Mouse (Mus musculus) forebrain, embryonic 16.5 days (tissue): ENCODE data around the gene Fancl. TPM values are rescaled to one million over a fixed set of nuclear protein-coding genes. Genes with fewer than 3 reads are reported as not detected.

Source experiments
- ATAC-seq: fragments of 200-750 bp; cut with Nextera tagmentation; 2 replicates; pipeline ENCODE4 v1.8.0; 2017; ENCODE audit warnings: mild to moderate bottlenecking, moderate library complexity
- H3K27ac ChIP-seq: fragments of 300-500 bp; sonication (generic); 2 replicates; pipeline ENCODE4 v1.5.1; 2014; ENCODE audit warnings: low read length, control low read depth
- H3K27me3 ChIP-seq: fragments of 300-500 bp; sonication (generic); replicated peaks from 2 replicates; pipeline ENCODE4 v1.6.1; 2014; ENCODE audit warnings: low read length; ENCODE audit not compliant: control insufficient read depth, insufficient read depth
- H3K36me3 ChIP-seq: fragments of 300-500 bp; sonication (generic); 2 replicates; pipeline ENCODE4 v1.6.1; 2014; ENCODE audit not compliant: control insufficient read depth, insufficient read depth
- H3K4me1 ChIP-seq: fragments of 300-500 bp; sonication (generic); replicated peaks from 2 replicates; pipeline ENCODE4 v1.6.1; 2014; ENCODE audit warnings: low read length; ENCODE audit not compliant: control insufficient read depth, insufficient read depth
- H3K4me2 ChIP-seq: fragments of 300-500 bp; sonication (generic); 2 replicates; pipeline ENCODE4 v1.6.1; 2014; ENCODE audit warnings: mild to moderate bottlenecking, low read length, control low read depth
- H3K4me3 ChIP-seq: fragments of 300-500 bp; sonication (generic); replicated peaks from 2 replicates; pipeline ENCODE4 v1.5.1; 2014; ENCODE audit warnings: mild to moderate bottlenecking, low read length, control low read depth
- H3K9ac ChIP-seq: fragments of 300-500 bp; sonication (generic); replicated peaks from 2 replicates; pipeline ENCODE4 v1.6.1; 2014; ENCODE audit warnings: low read depth, low read length, control low read depth
- H3K9me3 ChIP-seq: fragments of 300-500 bp; sonication (generic); 2 replicates; pipeline ENCODE4 v1.6.1; 2016; ENCODE audit warnings: low read length; ENCODE audit not compliant: control insufficient read depth
- WGBS: fragments of 180-500 bp; shearing (Covaris S2); extraction: QIAGEN DNeasy Blood & Tissue Kit; methylation state at CpG from one replicate; pipeline ENCODE4 v1.1.7; 2014; 5-methylcytosine and 5-hydroxymethylcytosine counted together
- polyA plus RNA-seq: library from polyadenylated mRNA; unstranded; fragments of >200 nt; fragmentation: Nextera tagmentation; extraction: Ambion mirVana; gene quantifications from 2 replicates; pipeline ENCODE4 v1.2.1, GENCODE M21; 2015

The Fancl gene
- polyA plus RNA-seq, 1 experiment from 2014 or later = 13.8 TPM

GRCm38 (mm10) chr11:26454081-26454480, 68.1 kb downstream of the Fancl start:
- H3K4me3 ChIP-seq = no peak overlapping the region
- H3K4me1 ChIP-seq = no peaks in the 10 kb centered on the region
- 94% methylated on average over 4 of the region's 4 CpGs for WGBS
- no peaks in the 10 kb centered on the region for H3K27me3 ChIP-seq
- H3K27ac ChIP-seq = no peak overlapping the region
- no peak overlapping the region for H3K4me2 ChIP-seq
- ATAC-seq = no peak
- H3K36me3 ChIP-seq = no peaks in the 10 kb centered on the region
- H3K9ac ChIP-seq = no peak overlapping the region
- no peaks in the 10 kb centered on the region for H3K9me3 ChIP-seq

DNA sequence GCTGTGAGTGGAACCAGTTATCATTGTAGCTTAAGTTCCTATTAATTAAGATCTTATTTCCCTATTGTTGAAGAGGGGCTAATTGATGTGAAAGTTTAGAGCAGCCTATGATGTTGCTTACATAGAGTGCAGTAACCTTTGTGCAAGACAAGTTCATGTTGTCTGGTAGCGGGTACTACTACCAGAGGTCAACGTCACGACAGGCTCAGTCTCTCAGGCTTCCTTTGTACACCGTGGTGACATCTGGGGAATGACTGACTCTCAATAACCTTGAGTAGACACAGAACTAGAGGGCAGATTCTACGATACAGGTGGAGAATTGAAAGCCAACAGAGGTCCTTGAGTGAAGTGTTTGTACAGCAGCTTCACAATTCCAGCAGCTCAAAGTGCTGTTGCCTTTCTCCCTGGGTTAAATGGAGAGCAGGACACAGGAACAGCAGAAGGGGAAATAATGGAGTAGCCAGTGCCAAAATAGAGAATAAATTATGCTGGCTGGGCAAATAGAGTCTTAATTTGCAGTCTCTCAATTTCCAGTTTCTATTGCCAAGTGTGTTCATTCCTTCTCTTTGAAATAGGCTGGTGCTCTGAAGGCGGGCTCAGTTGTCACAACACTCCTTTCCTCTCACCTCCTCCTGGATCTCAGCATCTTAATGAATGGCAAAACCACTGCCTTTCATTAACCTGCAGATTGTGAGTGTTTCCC, 91.3 kb downstream of the Fancl start:
- peaks cover 10% of the 10 kb centered on the region; the same call in 1 of the 2 replicates for H3K4me1 ChIP-seq
- no peak overlapping the region for H3K27ac ChIP-seq
- ATAC-seq = peak; percentile 71
- H3K27me3 ChIP-seq = no peaks in the 10 kb centered on the region
- 30% methylated on average over 6 of the region's 6 CpGs for WGBS
- no peaks in the 10 kb centered on the region for H3K36me3 ChIP-seq
- no peak overlapping the region for H3K9ac ChIP-seq
- H3K9me3 ChIP-seq = no peaks in the 10 kb centered on the region
- no peak overlapping the region for H3K4me2 ChIP-seq
- no peak overlapping the region for H3K4me3 ChIP-seq

DNA sequence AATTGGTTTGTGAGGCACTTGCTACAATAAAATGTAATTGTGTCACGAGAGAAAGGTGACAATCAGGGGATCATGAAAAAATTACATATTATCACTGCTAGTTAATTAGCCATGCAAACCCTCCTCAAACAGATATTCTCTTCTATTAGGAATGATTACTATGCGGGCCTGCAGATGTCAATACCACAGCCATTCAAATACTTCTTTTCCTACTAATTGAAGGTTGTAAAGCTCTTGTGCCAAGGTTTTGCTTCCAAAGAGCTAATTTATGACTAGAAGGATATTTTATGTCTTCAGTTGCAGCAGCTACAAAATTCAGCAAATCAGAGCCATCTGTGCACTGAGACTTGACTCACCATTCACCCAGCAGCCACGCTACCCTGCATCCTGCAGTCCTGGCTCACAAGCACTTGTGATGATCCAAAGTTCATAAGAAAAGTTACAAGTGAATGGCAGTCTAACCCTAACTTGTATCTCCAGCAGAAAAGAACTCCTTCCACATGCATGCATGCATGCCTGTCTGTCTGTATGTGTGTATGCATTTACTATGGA, 95.8 kb downstream of the Fancl start:
- ATAC-seq = peak; percentile 83
- H3K4me1 ChIP-seq = peaks cover 10% of the 10 kb centered on the region; the same call in 1 of the 2 replicates
- no peak overlapping the region for H3K9ac ChIP-seq
- H3K4me2 ChIP-seq = no peak overlapping the region
- H3K4me3 ChIP-seq = no peak overlapping the region
- WGBS = 30% methylated on average over 3 of the region's 3 CpGs
- H3K27me3 ChIP-seq = no peaks in the 10 kb centered on the region
- H3K9me3 ChIP-seq = no peaks in the 10 kb centered on the region
- peak overlapping the region; percentile 51; the same call in 1 of the 2 replicates for H3K27ac ChIP-seq
- H3K36me3 ChIP-seq = no peaks in the 10 kb centered on the region

GRCm38 (mm10) chr11:26489761-26490466, 104.0 kb downstream of the Fancl start:
- ATAC-seq = peak; percentile 76
- Histone ChIP-seq H3K9me3 (no peaks in the 10 kb centered on the region), H3K9ac (no peak overlapping the region), H3K36me3 (no peaks in the 10 kb centered on the region), H3K27me3 (no peaks in the 10 kb centered on the region), H3K27ac (no peak overlapping the region), H3K4me1 (no peaks in the 10 kb centered on the region; the same call in 1 of the 2 replicates), H3K4me3 (no peak overlapping the region), H3K4me2 (no peak overlapping the region)
- 84% methylated on average over 12 of the region's 12 CpGs for WGBS

DNA sequence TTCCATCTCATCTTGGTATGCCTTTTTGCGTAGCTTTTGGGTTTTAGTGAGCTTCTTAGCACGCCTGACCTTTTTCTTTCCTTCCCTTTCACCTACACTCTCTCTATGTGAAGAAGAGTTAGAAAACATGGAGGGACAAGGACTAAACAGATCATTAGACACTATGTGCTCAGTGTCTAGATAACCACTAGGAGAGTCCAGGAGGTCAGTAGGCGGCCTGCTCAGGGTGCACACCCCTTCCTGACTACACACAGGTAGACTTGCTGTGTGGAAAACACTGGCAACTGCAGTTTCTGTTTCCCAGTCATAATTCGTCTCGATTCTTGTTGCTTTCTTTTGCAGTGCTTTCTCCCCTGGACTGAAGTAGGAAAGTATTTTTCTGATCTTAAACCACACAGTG, 110.0 kb downstream of the Fancl start:
- Histone ChIP-seq H3K4me1 (no peaks in the 10 kb centered on the region), H3K4me2 (no peak overlapping the region)

DNA sequence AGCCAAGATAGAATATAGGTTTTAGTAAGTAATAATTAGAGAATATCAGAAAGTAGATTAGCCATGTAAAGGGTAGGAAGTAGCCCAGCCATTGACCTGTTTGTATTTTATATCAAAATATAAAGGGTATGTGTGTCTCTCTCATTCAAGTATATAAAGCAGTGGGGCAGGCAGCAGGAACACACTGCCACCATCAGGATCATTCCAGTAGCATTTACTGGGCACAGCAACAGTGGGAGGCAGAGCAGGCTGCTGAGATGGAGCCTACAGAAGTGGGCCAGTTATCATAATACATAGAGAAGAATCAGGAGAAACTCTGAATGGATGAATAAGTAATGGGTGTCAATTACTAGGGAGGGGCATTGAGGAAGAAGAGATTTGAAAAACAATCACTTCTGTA, 127.7 kb downstream of the Fancl start:
- H3K4me1 ChIP-seq = no peaks in the 10 kb centered on the region
- H3K27me3 ChIP-seq = no peaks in the 10 kb centered on the region
- H3K9me3 ChIP-seq = no peaks in the 10 kb centered on the region
- H3K4me2 ChIP-seq = no peak overlapping the region
- ATAC-seq = no peak
- H3K9ac ChIP-seq = no peak overlapping the region
- no peaks in the 10 kb centered on the region for H3K36me3 ChIP-seq
- H3K27ac ChIP-seq = no peak overlapping the region
- H3K4me3 ChIP-seq = no peak overlapping the region

More for the DNA sequence above, 110.0 kb downstream of the Fancl start:
- H3K9me3 ChIP-seq = no peaks in the 10 kb centered on the region
- H3K27me3 ChIP-seq = no peaks in the 10 kb centered on the region
- no peak overlapping the region for H3K9ac ChIP-seq
- no peak overlapping the region for H3K4me3 ChIP-seq
- 87% methylated on average over 5 of the region's 5 CpGs for WGBS
- no peaks in the 10 kb centered on the region for H3K36me3 ChIP-seq
- no peak overlapping the region for H3K27ac ChIP-seq
- ATAC-seq = no peak

- no peak for ATAC-seq
- 84% methylated on average over 2 of the region's 2 CpGs for WGBS
- Histone ChIP-seq H3K4me2 (no peak overlapping the region), H3K27ac (no peak overlapping the region), H3K4me1 (no peaks in the 10 kb centered on the region), H3K36me3 (no peaks in the 10 kb centered on the region), H3K4me3 (no peak overlapping the region), H3K27me3 (no peaks in the 10 kb centered on the region), H3K9ac (no peak overlapping the region), H3K9me3 (no peaks in the 10 kb centered on the region)
Measured at GRCm38 (mm10) chr11:26516086-26516485, 130.2 kb downstream of the Fancl start.

DNA sequence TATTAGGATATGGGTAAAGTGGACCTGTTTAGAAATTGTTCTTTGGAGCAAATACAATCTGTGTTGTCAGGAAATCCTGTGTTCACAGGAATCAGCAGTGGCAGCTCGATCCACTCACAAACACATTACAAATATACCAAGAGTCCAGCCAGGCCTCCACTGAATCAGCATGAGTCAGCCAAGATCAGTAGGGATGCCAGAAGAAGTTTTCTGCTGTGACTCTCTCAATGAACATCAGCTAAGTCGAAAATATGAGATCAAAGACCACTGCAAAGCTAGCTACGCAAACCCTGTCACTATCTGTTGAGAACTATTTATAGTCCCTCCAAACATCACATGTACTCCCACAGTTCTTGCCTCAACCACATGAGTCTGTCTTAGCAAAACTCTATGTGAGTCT, 133.1 kb downstream of the Fancl start:
- no peak for ATAC-seq
- no peaks in the 10 kb centered on the region for H3K36me3 ChIP-seq
- H3K9me3 ChIP-seq = no peaks in the 10 kb centered on the region
- no peaks in the 10 kb centered on the region for H3K4me1 ChIP-seq
- no peaks in the 10 kb centered on the region for H3K27me3 ChIP-seq
- no peak overlapping the region for H3K4me3 ChIP-seq
- H3K9ac ChIP-seq = no peak overlapping the region
- H3K27ac ChIP-seq = no peak overlapping the region
- WGBS = 91% methylated on average over 3 of the region's 3 CpGs
- H3K4me2 ChIP-seq = no peak overlapping the region
